Mouse (Mus musculus) forebrain, postnatal 0 days (tissue): ENCODE measurements around the gene Ascl3. TPM values are rescaled to one million over a fixed set of nuclear protein-coding genes. Genes with fewer than 3 reads are reported as not detected.

Experiments used
- ATAC-seq: fragments of 200-750 bp; cut with Nextera tagmentation; 2 replicates; pipeline ENCODE4 v1.8.0; 2017; ENCODE audit warnings: mild to moderate bottlenecking, moderate library complexity
- DNase-seq: peaks from one replicate; pipeline ENCODE4 v3.0.0-alpha.2; 2015
- H3K27ac ChIP-seq: fragments of 300-500 bp; sonication (generic); 2 replicates; pipeline ENCODE4 v1.5.1; 2014; ENCODE audit warnings: low read depth, mild to moderate bottlenecking, antibody characterized with exemption, low read length, moderate library complexity, mixed read lengths
- H3K27me3 ChIP-seq: fragments of 300-500 bp; sonication (generic); 2 replicates; pipeline ENCODE4 v1.6.1; 2014; ENCODE audit warnings: mild to moderate bottlenecking, low read length, mixed read lengths; ENCODE audit not compliant: insufficient read depth
- H3K36me3 ChIP-seq: fragments of 300-500 bp; sonication (generic); 2 replicates; pipeline ENCODE4 v1.6.1; 2014; ENCODE audit warnings: mild to moderate bottlenecking, moderate library complexity; ENCODE audit not compliant: insufficient read depth
- H3K4me1 ChIP-seq: fragments of 300-500 bp; sonication (generic); 2 replicates; pipeline ENCODE4 v1.6.1; 2014; ENCODE audit warnings: antibody characterized with exemption; ENCODE audit not compliant: insufficient read depth
- H3K4me2 ChIP-seq: fragments of 300-500 bp; sonication (generic); 2 replicates; pipeline ENCODE4 v1.6.1; 2014; ENCODE audit warnings: low read depth, mild to moderate bottlenecking, moderate library complexity
- H3K4me3 ChIP-seq: fragments of 300-500 bp; sonication (generic); 2 replicates; pipeline ENCODE4 v1.5.1; 2014; ENCODE audit warnings: low read depth, low read length, mixed read lengths
- H3K9ac ChIP-seq: fragments of 300-500 bp; sonication (generic); 2 replicates; pipeline ENCODE4 v1.6.1; 2014; ENCODE audit warnings: mild to moderate bottlenecking
- H3K9me3 ChIP-seq: fragments of 300-500 bp; sonication (generic); 2 replicates; pipeline ENCODE4 v1.6.1; 2016; ENCODE audit warnings: low read length
- CTCF ChIP-seq: sonication (generic); IDR thresholded peaks from 2 replicates; pipeline ENCODE4 v1.5.1; 2016; ENCODE audit warnings: antibody characterized with exemption, control low read depth, low read depth
- WGBS: fragments of 180-500 bp; shearing (Covaris S2); extraction: QIAGEN DNeasy Blood & Tissue Kit; methylation state at CpG from one replicate; pipeline ENCODE4 v1.1.7; 2014; 5-methylcytosine and 5-hydroxymethylcytosine counted together
- polyA plus RNA-seq: library from polyadenylated mRNA; unstranded; fragments of >200 nt; fragmentation: Nextera tagmentation; extraction: Ambion mirVana; gene quantifications from 2 replicates; pipeline ENCODE4 v1.2.1, GENCODE M21; 2015
- total RNA-seq: library from RNA; depleted of rRNA; stranded (reverse); fragments of >200 nt; gene quantifications from 2 replicates; pipeline ENCODE4 v1.2.3, GENCODE M21; 2014

The Ascl3 gene
- total and polyA plus RNA-seq, 2 experiments from 2014 or later = not detected

DNA sequence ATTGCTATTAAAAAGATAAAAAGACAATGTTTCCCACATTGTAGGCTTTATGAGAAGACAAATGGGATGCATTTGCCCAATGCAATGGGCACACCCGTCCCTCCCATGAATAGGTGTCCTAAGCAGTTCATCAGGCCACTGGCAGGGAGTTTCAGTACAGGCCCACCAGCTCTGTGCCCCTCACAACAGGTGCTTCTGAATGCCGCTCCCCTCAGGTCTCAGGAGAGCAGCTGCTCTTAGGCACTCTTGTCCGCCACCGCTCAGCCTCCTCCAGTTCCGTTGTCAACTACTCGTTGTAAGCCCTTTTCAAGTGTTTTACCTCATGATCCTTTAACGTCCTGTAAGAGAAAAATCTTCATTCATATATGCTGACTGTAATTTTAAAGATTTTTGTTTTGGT is 19.3 kb downstream of the Ascl3 start:
- no peaks in the 10 kb centered on the region for H3K9me3 ChIP-seq
- 92% methylated on average over 7 of the region's 7 CpGs for WGBS
- no peak overlapping the region for H3K4me3 ChIP-seq
- 0 out of 2 replicates have a peak, but pooled peaks cover 17% of the 10 kb centered on the region for H3K36me3 ChIP-seq
- ATAC-seq (no peak), DNase-seq (no peak)
- no peak overlapping the region for H3K4me2 ChIP-seq
- no peak overlapping the region for H3K9ac ChIP-seq
- H3K27ac ChIP-seq = no peak overlapping the region
- H3K4me1 ChIP-seq = no peaks in the 10 kb centered on the region
- TF ChIP-seq CTCF = no peak
- H3K27me3 ChIP-seq = no peaks in the 10 kb centered on the region

DNA sequence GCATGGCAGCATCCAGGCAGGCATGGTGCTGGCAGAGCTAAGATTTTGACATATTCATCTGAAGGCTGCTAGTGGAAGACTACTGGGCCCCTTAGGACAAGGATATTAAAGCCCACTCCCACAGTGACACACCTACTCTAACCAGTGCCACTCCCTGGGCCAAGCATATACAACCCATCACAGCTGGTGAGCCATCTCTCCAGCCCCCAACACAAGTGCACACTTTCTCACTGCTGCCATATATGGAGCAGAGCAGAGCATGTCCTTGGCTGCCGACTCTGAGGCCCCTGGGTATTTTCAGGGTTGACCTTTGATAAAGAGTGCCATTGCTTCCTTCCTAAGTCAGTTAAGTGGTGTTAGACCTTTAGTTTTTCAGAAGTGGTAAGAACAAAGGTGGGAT is 21.5 kb downstream of the Ascl3 start:
- H3K4me3 ChIP-seq = no peak overlapping the region
- no peak overlapping the region for H3K4me2 ChIP-seq
- DNase-seq = no peak
- no peak for ATAC-seq
- 0 out of 2 replicates have a peak, but pooled peaks cover 17% of the 10 kb centered on the region for H3K36me3 ChIP-seq
- no peaks in the 10 kb centered on the region for H3K9me3 ChIP-seq
- no peak for TF ChIP-seq CTCF
- no peaks in the 10 kb centered on the region for H3K27me3 ChIP-seq
- H3K27ac ChIP-seq = no peak overlapping the region
- H3K9ac ChIP-seq = no peak overlapping the region
- H3K4me1 ChIP-seq = no peaks in the 10 kb centered on the region
- WGBS = 94% methylated on average over 1 of the region's 1 CpGs

DNA sequence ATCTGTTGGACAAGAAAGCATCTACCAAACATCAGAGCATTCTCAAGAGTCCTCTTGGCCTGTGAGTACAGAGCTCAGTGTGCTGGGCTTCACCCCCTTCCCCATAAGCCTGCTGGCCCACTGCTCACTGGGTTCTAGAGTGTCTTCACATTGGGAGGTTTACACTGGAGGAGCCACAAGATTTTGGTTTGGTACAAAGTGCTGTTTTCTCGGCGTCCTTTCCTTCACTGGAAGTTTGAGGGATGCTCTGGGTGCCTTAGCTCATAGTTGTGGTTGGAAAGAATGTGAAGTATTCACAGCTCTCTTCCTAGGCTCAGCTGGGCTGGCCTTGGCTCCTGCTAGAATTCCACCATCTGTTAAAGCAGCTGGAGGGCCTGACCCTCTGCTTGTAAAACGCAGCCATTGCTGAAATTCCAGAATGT is 22.6 kb downstream of the Ascl3 start:
- Histone ChIP-seq H3K36me3 (0 out of 2 replicates have a peak, but pooled peaks cover 17% of the 10 kb centered on the region), H3K27me3 (no peaks in the 10 kb centered on the region), H3K4me2 (no peak overlapping the region), H3K27ac (no peak overlapping the region), H3K4me3 (no peak overlapping the region), H3K4me1 (no peaks in the 10 kb centered on the region), H3K9ac (no peak overlapping the region), H3K9me3 (no peaks in the 10 kb centered on the region)
- no peak for DNase-seq
- no peak for ATAC-seq
- 70% methylated on average over 3 of the region's 3 CpGs for WGBS
- TF ChIP-seq CTCF = no peak

DNA sequence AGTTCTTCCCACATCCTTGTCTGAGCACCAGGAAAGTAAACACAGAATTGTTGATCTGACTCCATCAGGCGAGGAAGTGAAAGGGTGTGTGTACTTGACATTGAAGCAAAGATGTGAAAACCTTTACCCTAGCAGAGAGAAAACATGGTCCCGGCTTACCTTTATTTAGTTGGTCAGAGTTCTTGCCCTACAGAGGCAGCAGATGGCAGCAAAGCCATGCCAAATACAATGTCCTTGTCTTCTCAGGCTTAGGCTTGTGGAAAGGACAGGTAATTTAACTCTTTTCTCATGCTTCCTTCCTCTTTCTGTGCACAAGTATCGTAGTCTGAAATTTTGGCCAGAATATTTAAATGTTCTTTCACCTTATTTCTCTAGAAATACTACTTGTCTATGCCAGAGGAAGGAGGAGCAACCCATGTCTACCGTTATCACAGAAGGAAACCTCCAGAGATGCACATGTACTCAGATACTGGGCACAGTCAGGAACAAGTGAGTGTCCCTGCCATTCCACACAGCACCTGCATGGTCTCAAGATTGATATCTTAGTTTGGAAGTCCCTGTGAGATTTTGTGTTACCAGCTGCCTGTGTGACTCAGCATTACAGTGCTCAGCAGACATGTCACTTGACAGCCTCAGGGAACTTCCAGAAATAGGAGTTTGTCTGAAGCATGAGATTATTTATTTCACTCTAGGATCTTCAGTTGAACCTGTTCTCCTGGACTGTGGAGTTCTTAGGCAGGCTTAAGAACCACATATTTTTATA is 24.3 kb downstream of the Ascl3 start:
- Histone ChIP-seq H3K4me2 (no peak overlapping the region), H3K4me1 (no peaks in the 10 kb centered on the region), H3K4me3 (no peak overlapping the region), H3K9me3 (no peaks in the 10 kb centered on the region), H3K36me3 (0 out of 2 replicates have a peak, but pooled peaks cover 10% of the 10 kb centered on the region), H3K9ac (no peak overlapping the region), H3K27me3 (no peaks in the 10 kb centered on the region), H3K27ac (no peak overlapping the region)
- WGBS = 56% methylated on average over 4 of the region's 4 CpGs
- ATAC-seq (no peak), DNase-seq (peak; percentile 73)
- peak; percentile 77 for TF ChIP-seq CTCF

DNA sequence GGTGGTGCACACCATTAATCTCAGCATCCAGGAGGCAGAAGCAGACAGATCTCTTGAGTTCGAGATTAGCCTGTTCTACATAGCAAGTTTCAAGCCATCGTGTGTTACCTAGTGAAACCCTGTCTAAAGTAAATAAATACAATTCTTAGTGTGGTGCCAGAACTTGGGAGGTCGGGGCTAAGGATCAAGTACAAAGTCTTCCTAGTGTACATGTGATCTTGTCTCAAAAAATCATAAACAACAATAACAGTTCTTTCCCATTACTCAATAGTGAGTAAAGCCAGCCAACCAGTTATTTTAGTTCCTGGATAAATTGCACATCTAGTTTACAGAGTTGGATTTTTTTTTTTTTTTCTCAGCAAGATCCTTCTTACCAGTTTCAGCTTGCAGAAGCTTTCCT is 27.1 kb downstream of the Ascl3 start:
- peak overlapping the region; percentile 73 for H3K4me3 ChIP-seq
- H3K4me2 ChIP-seq = peak overlapping the region; percentile 71
- no peaks in the 10 kb centered on the region for H3K9me3 ChIP-seq
- TF ChIP-seq CTCF = no peak
- no peak for ATAC-seq
- no peak overlapping the region; the same call in 1 of the 2 replicates for H3K9ac ChIP-seq
- no peak overlapping the region for H3K27ac ChIP-seq
- 0 out of 2 replicates have a peak, but pooled peaks cover 4% of the 10 kb centered on the region for H3K36me3 ChIP-seq
- WGBS = 76% methylated on average over 3 of the region's 3 CpGs
- H3K27me3 ChIP-seq = no peaks in the 10 kb centered on the region
- no peak for DNase-seq
- no peaks in the 10 kb centered on the region for H3K4me1 ChIP-seq

DNA sequence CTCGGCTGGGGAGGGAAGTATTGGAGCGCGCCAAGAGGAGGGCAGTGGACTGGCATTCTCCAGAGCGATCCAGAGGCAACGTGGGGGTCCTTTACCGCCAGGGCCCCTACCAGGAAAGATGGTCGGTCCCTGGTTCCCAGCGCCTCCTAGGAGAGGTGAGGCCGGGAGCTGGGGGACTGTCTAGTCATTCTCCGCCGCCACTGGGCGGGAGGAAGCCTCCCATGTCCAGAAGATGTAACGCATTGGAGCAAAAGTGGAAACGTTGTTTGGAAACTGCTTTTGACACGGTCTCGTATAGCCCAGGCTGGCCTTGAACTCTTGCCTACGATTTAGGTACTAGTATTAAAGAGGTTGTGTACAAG is 27.5 kb downstream of the Ascl3 start:
- no peak for ATAC-seq
- H3K4me2 ChIP-seq = peak overlapping the region; percentile 71
- H3K9me3 ChIP-seq = no peaks in the 10 kb centered on the region
- no peaks in the 10 kb centered on the region for H3K27me3 ChIP-seq
- 2% methylated on average over 17 of the region's 17 CpGs for WGBS
- 0 out of 2 replicates have a peak, but pooled peaks cover 2% of the 10 kb centered on the region for H3K36me3 ChIP-seq
- H3K4me1 ChIP-seq = no peaks in the 10 kb centered on the region
- H3K4me3 ChIP-seq = peak overlapping the region; percentile 73
- H3K9ac ChIP-seq = peak overlapping the region; percentile 65
- DNase-seq = no peak
- no peak for TF ChIP-seq CTCF
- no peak overlapping the region; the same call in 1 of the 2 replicates for H3K27ac ChIP-seq

DNA sequence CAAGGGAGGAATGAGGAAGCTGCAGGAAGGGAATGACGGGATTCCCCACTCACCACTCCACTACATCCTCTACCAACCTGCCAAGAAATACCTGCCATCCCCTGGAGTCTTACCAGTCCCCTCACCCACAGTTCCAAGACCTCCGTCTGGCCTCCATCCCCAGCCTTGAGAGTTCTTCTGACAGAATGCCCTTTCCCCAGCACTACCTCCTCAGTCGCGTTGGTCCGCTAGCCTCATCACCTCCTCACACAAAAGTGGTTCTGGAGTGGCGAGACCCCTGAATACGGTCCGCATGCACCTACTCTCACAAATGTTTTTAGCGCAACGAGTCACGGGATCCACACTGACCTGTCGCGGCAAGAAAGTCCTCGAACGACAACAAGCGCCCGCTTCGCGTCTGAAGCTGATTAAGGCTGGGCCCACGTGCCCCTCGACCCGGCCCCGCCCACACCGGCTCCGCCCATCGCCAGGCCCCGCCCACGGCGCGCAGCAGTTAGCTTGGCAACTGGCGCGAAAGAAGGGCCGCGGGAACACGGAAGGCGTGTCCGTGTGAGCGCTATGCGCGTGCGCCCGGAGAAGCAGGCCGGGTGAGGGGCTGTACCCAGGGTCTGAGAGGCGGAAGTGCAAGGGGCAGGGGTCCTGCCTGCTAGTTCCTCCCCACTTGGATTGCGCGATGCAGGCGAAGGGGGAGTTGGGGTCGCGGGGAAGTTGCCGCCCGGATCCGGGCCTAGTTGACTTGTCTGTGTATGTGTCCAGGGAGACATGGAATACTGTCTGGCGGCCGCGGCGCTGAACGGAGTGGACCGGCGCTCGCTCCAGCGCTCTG is 28.1 kb downstream of the Ascl3 start, which contains the start of the genes St5 and Akip1:
Gene St5, minus strand, starts transcription at position 416 of the 826 bp plus-strand sequence.
Gene Akip1, plus strand, starts transcription at position 501 of the 826 bp plus-strand sequence.
- no peak within 1 kb of the TSS; the same call in 1 of the 2 replicates for H3K27ac ChIP-seq
- peak within 1 kb of the TSS; percentile 65 for H3K9ac ChIP-seq
- peak; percentile 93 for DNase-seq
- peak within 1 kb of the TSS; percentile 73 for H3K4me3 ChIP-seq
- peak within 1 kb of the TSS; percentile 71 for H3K4me2 ChIP-seq
- H3K36me3 ChIP-seq = no peaks in the 10 kb centered on the region
- no peaks in the 10 kb centered on the region for H3K27me3 ChIP-seq
- no peaks in the 10 kb centered on the region for H3K4me1 ChIP-seq
- H3K9me3 ChIP-seq = no peaks in the 10 kb centered on the region
- WGBS = 1% methylated on average over 61 of the region's 61 CpGs
- ATAC-seq = peak; percentile 95
- no peak for TF ChIP-seq CTCF
